Mouse (Mus musculus) testis, postnatal 14 days (tissue): Measurements from ENCODE around the gene Dock1.
A peak's percentile ranks its signal among the peaks of the same experiment; 100 is the strongest.

Experiments used
- DNase-seq: peaks from one replicate; pipeline ENCODE4 v3.0.0; 2021; ENCODE audit warnings: low spot score

The Dock1 gene

DNA sequence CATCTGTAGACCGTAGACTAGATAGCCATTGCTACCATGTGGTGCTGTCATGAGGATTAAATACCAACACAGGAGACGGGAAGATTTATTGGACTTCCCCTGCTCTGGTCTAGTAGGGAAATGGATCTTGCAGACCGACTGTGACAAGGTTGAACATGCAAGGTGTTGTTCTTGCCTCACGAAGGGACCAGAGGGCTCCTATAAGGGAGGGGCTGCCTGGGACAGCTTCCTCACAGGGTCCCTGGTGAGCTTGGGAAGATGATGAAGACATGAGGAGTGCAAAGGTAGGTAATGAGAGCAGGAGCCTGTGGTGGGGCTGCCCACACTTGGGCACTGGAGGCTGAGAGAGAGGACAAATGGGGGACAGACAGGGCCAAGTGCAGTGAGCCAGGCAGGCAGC is 25.0 kb downstream of the Dock1 start:
- DNase-seq: no peak

DNA sequence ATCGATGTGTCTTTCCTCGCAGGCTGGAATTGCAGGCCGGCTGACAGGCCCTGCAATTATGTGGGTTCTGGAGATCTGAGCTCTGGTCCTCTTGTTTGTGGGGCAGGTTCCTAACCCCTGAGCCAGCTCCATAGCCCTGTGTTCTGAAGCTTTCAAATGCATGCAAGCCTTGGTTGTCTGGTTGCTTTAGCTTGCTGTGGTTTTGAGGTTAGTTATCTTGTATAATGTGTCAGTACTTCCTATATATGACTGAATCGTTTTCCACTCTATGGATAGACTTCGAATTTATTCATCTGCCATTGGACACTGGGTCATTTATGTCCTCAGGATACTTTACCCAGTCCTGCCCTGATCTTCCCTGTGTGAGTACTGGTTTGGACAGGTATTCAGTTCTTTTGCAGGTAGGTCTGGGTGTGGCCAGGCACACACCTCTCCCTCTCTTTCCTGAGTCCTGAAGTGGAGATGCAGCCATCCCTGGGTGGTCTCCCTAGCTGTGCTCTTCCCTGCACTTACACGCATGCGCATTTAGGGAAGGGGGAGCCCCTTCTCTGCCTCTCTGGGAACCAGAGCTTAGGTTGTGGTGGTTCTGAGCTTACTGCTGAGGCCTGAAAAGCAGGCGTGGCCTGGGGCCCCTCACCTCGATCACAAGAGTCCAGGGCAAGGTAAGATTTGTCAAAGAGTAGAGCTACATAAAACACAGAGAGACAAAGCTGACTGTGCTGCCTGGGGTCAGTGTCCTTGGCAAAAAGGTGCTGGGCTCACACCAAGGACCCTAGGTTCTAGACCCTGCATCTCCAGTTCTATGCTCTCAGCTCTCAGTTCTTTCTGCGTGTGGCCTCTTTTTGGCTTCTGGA is 25.9 kb downstream of the Dock1 start:
- no peak for DNase-seq

DNA sequence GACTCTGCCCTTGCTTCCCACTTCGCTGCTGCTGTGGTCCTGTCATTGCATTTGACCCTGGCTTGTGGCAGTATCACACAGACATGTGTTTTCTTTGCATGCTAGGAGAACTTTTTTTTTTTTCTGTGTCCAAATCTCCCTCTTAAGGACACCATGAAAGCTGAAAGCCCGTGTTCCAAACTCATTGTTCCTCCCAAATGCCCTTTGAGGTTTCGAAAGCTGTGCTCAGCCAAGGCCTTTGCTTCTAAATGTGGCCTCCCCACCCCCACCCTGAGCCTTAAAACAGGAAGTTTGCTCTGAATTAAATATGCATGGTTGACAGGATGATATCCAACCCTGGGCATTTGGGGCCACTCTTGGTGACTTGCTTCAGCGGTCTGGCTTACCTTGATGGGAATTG is 27.0 kb downstream of the Dock1 start:
- DNase-seq: no peak

DNA sequence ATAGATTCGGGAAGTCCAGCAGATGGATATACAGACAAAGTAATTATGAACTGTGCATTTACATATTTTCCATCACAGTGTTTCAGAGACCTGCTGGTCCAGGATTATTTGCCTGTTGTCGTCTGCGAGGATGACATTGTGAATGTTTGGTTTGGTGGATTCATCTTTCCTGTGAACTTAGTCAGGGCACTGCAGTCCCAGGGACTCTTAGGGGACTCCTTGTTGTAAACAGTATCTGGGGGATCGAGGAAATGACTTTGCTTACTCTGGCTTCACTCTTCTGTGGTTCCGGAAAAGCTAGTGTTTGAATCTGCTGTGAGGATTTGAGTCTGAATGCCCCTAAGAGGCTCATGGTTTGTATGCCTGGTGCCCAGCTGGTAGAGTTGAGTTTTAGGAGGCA is 27.8 kb downstream of the Dock1 start:
- DNase-seq: no peak

GRCm38 (mm10) chr7:134700001-134700400 is 29.5 kb downstream of the Dock1 start:
- no peak for DNase-seq

- no peak for DNase-seq
Observed at GRCm38 (mm10) chr7:134702481-134702880, 32.0 kb downstream of the Dock1 start.

DNA sequence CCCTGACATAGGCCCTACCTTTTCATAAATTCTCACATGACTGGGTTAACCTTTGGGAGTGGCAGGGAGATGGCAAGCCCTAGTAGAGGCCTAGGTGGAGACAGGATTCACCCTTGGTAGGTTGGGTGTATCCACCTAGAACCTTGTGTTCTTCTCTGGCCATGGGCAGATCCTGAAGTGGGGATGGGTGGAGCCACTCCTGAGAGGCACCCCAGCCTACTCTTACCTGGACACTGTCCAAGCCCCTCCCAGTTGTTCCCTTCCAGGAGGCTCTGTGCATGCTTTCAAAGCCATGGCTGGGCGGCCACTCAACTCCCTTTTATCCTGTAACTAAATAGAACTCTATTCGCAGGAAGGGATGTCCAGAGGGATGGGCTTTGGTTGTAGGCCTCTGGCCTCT is 33.2 kb downstream of the Dock1 start:
- peak; percentile 40 for DNase-seq

GRCm38 (mm10) chr7:134709226-134709853 is 38.9 kb downstream of the Dock1 start:
- no peak for DNase-seq

- no peak for DNase-seq
Observed at GRCm38 (mm10) chr7:134711576-134711975, 41.1 kb downstream of the Dock1 start.

GRCm38 (mm10) chr7:134719406-134719805 is 49.0 kb downstream of the Dock1 start:
- no peak for DNase-seq

DNA sequence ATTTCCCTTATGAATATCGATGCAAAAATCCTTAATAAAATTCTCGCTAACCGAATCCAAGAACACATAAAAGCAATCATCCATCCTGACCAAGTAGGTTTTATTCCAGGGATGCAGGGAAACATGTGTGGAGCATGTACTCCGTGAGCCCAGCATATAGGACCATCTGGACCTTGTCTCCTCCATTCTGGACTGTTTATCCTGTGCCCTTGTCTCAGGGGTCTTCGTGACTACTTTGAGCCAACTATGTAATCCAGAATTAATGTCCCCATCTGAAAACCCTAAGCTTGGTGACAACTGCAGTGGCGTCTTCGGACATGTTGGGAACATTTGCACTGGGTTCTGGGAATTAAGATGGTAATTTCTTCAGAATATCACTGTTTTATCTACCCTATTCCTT is 51.9 kb downstream of the Dock1 start:
- no peak for DNase-seq

DNA sequence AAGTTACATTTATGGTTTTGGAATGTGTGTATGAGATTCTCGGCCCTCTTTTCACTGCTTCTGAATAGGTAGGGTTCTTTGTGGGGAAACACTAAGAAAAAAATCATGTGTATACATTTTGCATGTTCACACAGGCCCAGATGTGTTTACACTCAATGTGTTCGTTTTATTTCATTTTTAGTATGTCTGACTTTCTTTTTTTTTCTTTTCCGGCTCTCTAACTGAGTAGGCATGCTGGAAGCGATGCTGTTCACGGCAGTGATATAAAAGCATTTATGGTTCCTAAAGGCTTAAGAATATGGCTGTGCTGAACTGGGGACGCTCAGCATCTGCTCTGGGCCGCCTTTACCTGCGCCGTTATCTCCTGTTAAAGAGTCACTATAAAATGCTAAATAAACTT is 52.5 kb downstream of the Dock1 start:
- DNase-seq: no peak

DNA sequence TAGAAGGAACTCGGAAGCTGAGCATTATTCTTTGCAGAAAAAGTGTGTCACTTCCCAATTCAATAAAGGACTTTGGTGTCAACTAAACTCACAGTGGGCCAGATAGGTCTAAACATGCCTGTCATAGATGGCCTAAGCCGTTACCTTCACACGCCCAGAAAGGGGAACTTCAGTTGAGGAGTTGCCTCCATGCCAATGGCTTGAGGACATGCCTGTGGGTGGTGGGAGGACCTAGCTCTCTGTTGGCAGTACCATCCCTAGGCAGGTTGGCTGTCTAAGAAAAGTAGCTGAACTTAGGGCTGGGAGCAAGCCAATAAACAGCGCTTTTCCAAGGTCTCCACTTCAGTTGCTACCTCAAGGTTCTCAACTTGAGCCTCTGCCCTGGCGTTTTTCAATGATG is 53.1 kb downstream of the Dock1 start:
- no peak for DNase-seq

- DNase-seq: no peak
Observed at GRCm38 (mm10) chr7:134724841-134725240, 54.4 kb downstream of the Dock1 start.

GRCm38 (mm10) chr7:134725551-134726529 is 55.4 kb downstream of the Dock1 start:
- DNase-seq: no peak

GRCm38 (mm10) chr7:134726530-134727258 is 56.2 kb downstream of the Dock1 start:
- no peak for DNase-seq

DNA sequence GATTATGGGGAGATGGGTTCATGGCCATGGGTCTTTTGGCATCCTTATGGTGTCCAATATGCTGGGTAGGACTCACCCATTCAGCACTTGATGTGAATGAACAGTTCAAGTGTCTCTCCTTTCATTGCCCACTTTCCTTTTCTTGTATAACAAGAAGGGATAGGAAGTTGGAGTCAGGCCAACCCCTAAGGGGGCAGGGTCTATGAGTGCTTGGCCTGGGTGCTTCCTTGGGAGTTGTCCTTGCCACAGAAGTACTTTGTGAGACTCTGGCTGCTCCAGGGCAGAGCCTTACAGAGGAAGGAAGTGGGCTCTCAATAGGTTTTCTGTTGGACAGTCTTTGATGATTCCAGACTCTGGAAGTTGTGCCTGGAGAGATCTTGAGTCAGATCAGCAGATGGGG is 58.9 kb downstream of the Dock1 start:
- DNase-seq: no peak

GRCm38 (mm10) chr7:134730406-134731126 is 60.1 kb downstream of the Dock1 start:
- no peak for DNase-seq

DNA sequence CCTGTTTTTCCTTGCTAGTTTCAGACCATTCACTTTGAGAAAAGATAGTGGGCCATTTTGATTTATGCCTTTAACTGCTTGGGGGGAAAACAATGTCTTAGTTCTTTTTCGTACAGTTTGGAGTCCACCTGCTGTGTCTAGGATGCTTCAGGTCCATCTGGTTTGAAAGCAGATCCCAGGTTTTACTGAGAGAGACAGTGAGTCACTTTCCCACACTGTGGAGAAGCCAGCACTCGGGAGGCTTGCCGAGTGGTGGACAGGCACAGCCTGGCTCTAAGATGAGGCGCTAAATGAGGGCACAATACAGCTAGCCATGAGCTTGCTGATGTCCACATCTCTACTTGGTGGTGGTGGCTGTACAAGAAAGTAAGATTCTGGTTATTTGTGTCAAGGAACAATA is 76.6 kb downstream of the Dock1 start:
- no peak for DNase-seq

DNA sequence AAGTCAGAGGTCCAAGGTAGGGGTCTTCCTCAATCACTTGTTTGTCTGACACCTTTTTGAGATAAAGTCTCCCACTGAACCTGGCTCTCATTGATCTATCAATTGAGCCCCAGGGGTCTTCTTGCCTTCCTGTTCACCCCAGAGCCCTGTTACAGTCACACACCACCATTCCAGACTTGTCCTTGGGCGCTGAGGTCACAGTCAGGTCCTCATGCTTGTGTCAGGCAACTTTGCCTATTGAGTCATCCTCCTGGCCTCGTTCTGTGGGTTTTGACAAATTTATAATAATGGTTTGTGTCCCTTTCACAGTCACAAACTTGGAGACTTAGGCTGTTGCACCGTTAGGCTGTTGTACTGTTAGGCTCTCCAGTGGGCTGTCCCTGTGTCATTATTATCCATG is 77.9 kb downstream of the Dock1 start:
- no peak for DNase-seq

- no peak for DNase-seq
Observed at GRCm38 (mm10) chr7:134749613-134750012, 79.2 kb downstream of the Dock1 start.
